12 mouse cellular contexts compared by ENCODE assay signal in the genomic region with DNA sequence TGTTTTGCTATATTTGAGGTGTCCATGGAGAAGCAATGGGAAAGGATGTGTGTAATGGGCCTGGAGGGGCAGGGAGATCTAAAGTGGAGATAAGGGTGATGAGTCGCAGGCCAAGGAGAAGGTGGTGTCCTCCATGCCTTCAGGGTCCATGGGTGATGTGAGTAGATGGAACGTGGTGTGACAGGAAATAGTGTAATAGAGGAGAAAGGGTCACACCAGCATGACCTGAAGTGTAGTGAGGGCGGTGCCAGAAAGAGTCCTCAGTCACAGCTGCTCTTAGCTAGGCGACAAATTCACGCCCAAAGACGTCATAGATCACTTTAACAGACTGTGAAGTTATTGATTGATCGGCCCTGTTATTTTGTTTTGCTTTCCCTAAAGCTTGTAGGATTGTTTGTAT.
"Had no signal": no experiment of that assay in that cellular context is flagged by ENCODE, and none has a peak within 500 bp of the region (broad histone marks: within the 10 kb centered on the region; RNA-seq: fewer than 3 reads in every experiment).

No protein-coding gene starts in this region.

- H3K9ac ChIP-seq: lung, embryonic 15.5 days; neural tube, embryonic 15.5 days had no signal

- H3K4me2 ChIP-seq: liver, embryonic 11.5 days; lung, embryonic 15.5 days; neural tube, embryonic 15.5 days had no signal

- H3K27ac ChIP-seq: lung, embryonic 15.5 days; midbrain, embryonic 10.5 days; neural tube, embryonic 15.5 days had no signal

- H3K36me3 ChIP-seq: lung, embryonic 15.5 days had no signal

- H3K4me3 ChIP-seq: lung, embryonic 15.5 days; midbrain, embryonic 10.5 days; myocyte; neural tube, embryonic 15.5 days had no signal

- H3K9me3 ChIP-seq: lung, embryonic 15.5 days; midbrain, embryonic 10.5 days; neural tube, embryonic 15.5 days had no signal

- H3K27me3 ChIP-seq: lung, embryonic 15.5 days; neural tube, embryonic 15.5 days had no signal

- DNase-seq: kidney, adult 18-20 months; kidney, postnatal 14 days; lung, postnatal 14 days; midbrain, embryonic 14.5 days; right cerebral cortex, adult 18-20 months; thymus, adult 2 months; thymus, postnatal 25 days had no signal
